ENCODE assay signal across 8 mouse cellular contexts in genomic region chr19:60791164-60791563, GRCm38 (mm10). TPM values are rescaled to one million over a fixed set of nuclear protein-coding genes. Genes with fewer than 3 reads are reported as not detected.
DNase-seq lines count a peak whose midpoint lies in the region; ATAC-seq lines count a peak whose summit lies in the region.

No protein-coding gene starts in this region.

- no peaks in the 10 kb centered on the region for H3K9me3 ChIP-seq in kidney, embryonic 16.5 days (ENCODE audit: low read length)
- no peaks in the 10 kb centered on the region for H3K9me3 ChIP-seq in embryonic facial prominence, embryonic 10.5 days
- H3K9me3 ChIP-seq in hindbrain, embryonic 12.5 days (replicated peaks) = no peaks in the 10 kb centered on the region
- H3K9me3 ChIP-seq in midbrain, embryonic 13.5 days = no peaks in the 10 kb centered on the region

- WGBS in kidney, embryonic 16.5 days = 19% methylated on average over 9 of the region's 9 CpGs
- 21% methylated on average over 9 of the region's 9 CpGs for WGBS in embryonic facial prominence, embryonic 10.5 days
- WGBS in hindbrain, embryonic 12.5 days = 18% methylated on average over 9 of the region's 9 CpGs
- 16% methylated on average over 9 of the region's 9 CpGs for WGBS in midbrain, embryonic 13.5 days

- no peak for DNase-seq in kidney, adult 11 months
- no peak for DNase-seq in embryonic facial prominence, embryonic 10.5 days (ENCODE audit: low spot score)
- no peak for DNase-seq in adrenal gland, postnatal 10 days
- no peak for DNase-seq in adrenal gland, postnatal 4 days (ENCODE audit: low spot score in 2 of 2)

- H3K27me3 ChIP-seq in kidney, embryonic 16.5 days (ENCODE audit: insufficient read depth, low read length) = no peaks in the 10 kb centered on the region
- H3K27me3 ChIP-seq in embryonic facial prominence, embryonic 10.5 days (replicated peaks; ENCODE audit: low read depth, poor library complexity, severe bottlenecking) = no peaks in the 10 kb centered on the region
- H3K27me3 ChIP-seq in hindbrain, embryonic 12.5 days = no peaks in the 10 kb centered on the region
- H3K27me3 ChIP-seq in midbrain, embryonic 13.5 days = no peaks in the 10 kb centered on the region

- peak overlapping the region; percentile 78 for H3K4me2 ChIP-seq in kidney, embryonic 16.5 days (replicated peaks; ENCODE audit: low read depth, low read length)
- peak overlapping the region; percentile 62 for H3K4me2 ChIP-seq in hindbrain, embryonic 12.5 days (replicated peaks)
- H3K4me2 ChIP-seq in midbrain, embryonic 13.5 days (replicated peaks) = peak overlapping the region; percentile 89

- peak overlapping the region; percentile 100 for H3K9ac ChIP-seq in kidney, embryonic 16.5 days (replicated peaks; ENCODE audit: low read length)
- peak overlapping the region; percentile 94 for H3K9ac ChIP-seq in hindbrain, embryonic 12.5 days
- peak overlapping the region; percentile 100 for H3K9ac ChIP-seq in midbrain, embryonic 13.5 days (replicated peaks)

- peaks cover 24% of the 10 kb centered on the region for H3K4me1 ChIP-seq in kidney, embryonic 16.5 days (ENCODE audit: insufficient read depth, low read length)
- peaks cover 27% of the 10 kb centered on the region for H3K4me1 ChIP-seq in embryonic facial prominence, embryonic 10.5 days
- peaks cover 14% of the 10 kb centered on the region for H3K4me1 ChIP-seq in hindbrain, embryonic 12.5 days
- H3K4me1 ChIP-seq in midbrain, embryonic 13.5 days (replicated peaks) = peaks cover 33% of the 10 kb centered on the region

- ATAC-seq in kidney, embryonic 16.5 days (ENCODE audit: low FRiP score, low TSS enrichment) = no peak
- ATAC-seq in hindbrain, embryonic 12.5 days (ENCODE audit: low FRiP score) = peak; percentile 35; the same call in 1 of the 2 replicates
- ATAC-seq in midbrain, embryonic 13.5 days = peak; percentile 32; the same call in 1 of the 2 replicates
- no peak for ATAC-seq in activated CD4-positive, CD25-positive, alpha-beta regulatory T cell, adult 4 months

- H3K36me3 ChIP-seq in kidney, embryonic 16.5 days (ENCODE audit: insufficient read depth, low read length) = no peaks in the 10 kb centered on the region
- H3K36me3 ChIP-seq in embryonic facial prominence, embryonic 10.5 days (replicated peaks) = 0 out of 2 replicates have a peak, but pooled peaks cover 3% of the 10 kb centered on the region
- H3K36me3 ChIP-seq in hindbrain, embryonic 12.5 days = no peaks in the 10 kb centered on the region
- H3K36me3 ChIP-seq in midbrain, embryonic 13.5 days = no peaks in the 10 kb centered on the region

- peak overlapping the region; percentile 100 for H3K27ac ChIP-seq in kidney, embryonic 16.5 days (ENCODE audit: low read length)
- H3K27ac ChIP-seq in embryonic facial prominence, embryonic 10.5 days (replicated peaks) = peak overlapping the region; percentile 99
- peak overlapping the region; percentile 96 for H3K27ac ChIP-seq in hindbrain, embryonic 12.5 days
- peak overlapping the region; percentile 97 for H3K27ac ChIP-seq in midbrain, embryonic 13.5 days

- peak overlapping the region; percentile 99 for H3K4me3 ChIP-seq in kidney, embryonic 16.5 days (ENCODE audit: low read length)
- peak overlapping the region; percentile 98 for H3K4me3 ChIP-seq in embryonic facial prominence, embryonic 10.5 days
- peak overlapping the region; percentile 95 for H3K4me3 ChIP-seq in hindbrain, embryonic 12.5 days
- peak overlapping the region; percentile 97 for H3K4me3 ChIP-seq in midbrain, embryonic 13.5 days (replicated peaks)

RNA-seq across cellular contexts. Expression of gene Eif3a, which starts 0.7 kb away (rescaled TPM):
- 144 and 149 TPM in 2 replicates for polyA plus RNA-seq in kidney, embryonic 16.5 days (2015; fragmentation: Nextera tagmentation; extraction: Ambion mirVana)
- polyA plus RNA-seq in embryonic facial prominence, embryonic 10.5 days (2016; fragmentation: Nextera tagmentation; extraction: Ambion mirVana) = 167 and 171 TPM in 2 replicates
- polyA plus RNA-seq in hindbrain, embryonic 12.5 days (2016; fragmentation: Nextera tagmentation; extraction: Ambion mirVana) = 126 and 129 TPM in 2 replicates
- polyA plus RNA-seq in midbrain, embryonic 13.5 days (2015; fragmentation: Nextera tagmentation; extraction: Ambion mirVana) = 124 and 128 TPM in 2 replicates
- 100 to 1,000 TPM; 111 to 134 TPM for polyA plus RNA-seq in activated CD4-positive, CD25-positive, alpha-beta regulatory T cell, adult 4 months (2017; shearing (Covaris generic))
- total RNA-seq in adrenal gland, postnatal 10 days (2021) = 100 to 1,000 TPM; 144 to 147 TPM
- total RNA-seq in adrenal gland, postnatal 4 days (2021) = 100 to 1,000 TPM; 168 to 173 TPM

RNA-seq across cellular contexts. Expression of gene Fam45a, which starts 20.2 kb away (rescaled TPM):
- 27.7 and 29.9 TPM in 2 replicates for polyA plus RNA-seq in kidney, embryonic 16.5 days (2015; fragmentation: Nextera tagmentation; extraction: Ambion mirVana)
- polyA plus RNA-seq in embryonic facial prominence, embryonic 10.5 days (2016; fragmentation: Nextera tagmentation; extraction: Ambion mirVana) = 28.4 and 29.6 TPM in 2 replicates
- 38.2 and 43.5 TPM in 2 replicates for polyA plus RNA-seq in hindbrain, embryonic 12.5 days (2016; fragmentation: Nextera tagmentation; extraction: Ambion mirVana)
- polyA plus RNA-seq in midbrain, embryonic 13.5 days (2015; fragmentation: Nextera tagmentation; extraction: Ambion mirVana) = 39.5 and 40.4 TPM in 2 replicates
- polyA plus RNA-seq in activated CD4-positive, CD25-positive, alpha-beta regulatory T cell, adult 4 months (2017; shearing (Covaris generic)) = 10 to 100 TPM; 59.1 to 69.0 TPM
- 10 to 100 TPM; 24.5 to 29.3 TPM for total RNA-seq in adrenal gland, postnatal 10 days (2021)
- 10 to 100 TPM; 32.9 to 34.7 TPM for total RNA-seq in adrenal gland, postnatal 4 days (2021)

RNA-seq across cellular contexts. Expression of gene Nanos1, which starts 35.4 kb away (rescaled TPM):
- 0.97 and 1.0 TPM in 2 replicates for polyA plus RNA-seq in kidney, embryonic 16.5 days (2015; fragmentation: Nextera tagmentation; extraction: Ambion mirVana)
- polyA plus RNA-seq in embryonic facial prominence, embryonic 10.5 days (2016; fragmentation: Nextera tagmentation; extraction: Ambion mirVana) = 1.2 and 1.4 TPM in 2 replicates
- polyA plus RNA-seq in hindbrain, embryonic 12.5 days (2016; fragmentation: Nextera tagmentation; extraction: Ambion mirVana) = 9.0 and 9.6 TPM in 2 replicates
- polyA plus RNA-seq in midbrain, embryonic 13.5 days (2015; fragmentation: Nextera tagmentation; extraction: Ambion mirVana) = 15.3 and 16.6 TPM in 2 replicates
- 1 to 10 TPM in 1 of 2 experiments, under 1 TPM in 1; 0.94 to 1.4 TPM for polyA plus RNA-seq in activated CD4-positive, CD25-positive, alpha-beta regulatory T cell, adult 4 months (2017; shearing (Covaris generic))
- 1 to 10 TPM; 1.2 to 1.3 TPM for total RNA-seq in adrenal gland, postnatal 10 days (2021)
- 1 to 10 TPM; 1.6 to 2.4 TPM for total RNA-seq in adrenal gland, postnatal 4 days (2021)

Comparison
In these comparisons a context has a peak if more than half of its experiments do, and no peak if none do; other contexts are left out.
1. ATAC-seq: peak in hindbrain, embryonic 12.5 days (single experiment) and midbrain, embryonic 13.5 days (single experiment); none in kidney, embryonic 16.5 days (single experiment) and activated CD4-positive, CD25-positive, alpha-beta regulatory T cell, adult 4 months (single experiment).
2. Peak in every context shown above with its lines, with median percentiles within 50 percentile points of each other: H3K27ac ChIP-seq, H3K4me2 ChIP-seq, H3K4me3 ChIP-seq and H3K9ac ChIP-seq.